27 mouse cellular contexts compared by ENCODE assay signal in the genomic region with DNA sequence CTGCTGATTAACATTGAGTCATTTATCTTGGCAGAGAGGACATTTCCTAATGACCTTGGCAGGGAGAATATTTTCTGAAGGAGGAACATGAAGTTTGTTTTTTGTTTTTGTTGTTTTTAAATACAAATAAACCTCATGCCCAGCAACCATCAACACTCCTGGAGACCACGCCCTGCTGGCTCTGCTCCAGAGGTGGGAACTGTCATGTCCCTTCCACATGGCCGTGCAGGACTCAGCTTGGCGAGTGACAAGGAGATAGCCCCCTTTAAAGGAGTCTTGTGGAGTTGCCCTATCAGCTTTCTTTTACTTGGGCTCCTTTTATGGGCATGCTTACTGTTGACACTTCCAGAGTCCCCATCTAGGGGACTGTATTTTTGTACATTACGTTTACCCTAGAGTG.
DNase-seq lines count a peak whose midpoint lies in the region; ATAC-seq and TF ChIP-seq lines count a peak whose summit lies in the region.
"Had no signal": no experiment of that assay in that cellular context is flagged by ENCODE, and none has a peak within 500 bp of the region (broad histone marks: within the 10 kb centered on the region; RNA-seq: fewer than 3 reads in every experiment).

No protein-coding gene starts in this region.

- no peaks in the 10 kb centered on the region for H3K4me1 ChIP-seq in lung, adult 2 months (ENCODE audit: control insufficient read depth, insufficient read depth, low read length)
- H3K4me1 ChIP-seq in midbrain, embryonic 11.5 days (ENCODE audit: control insufficient read depth, insufficient read depth, low read length): no peaks in the 10 kb centered on the region
- no peaks in the 10 kb centered on the region for H3K4me1 ChIP-seq in midbrain, embryonic 15.5 days

- intact Hi-C loops in heart, postnatal 25 days (cut with DNase I): no loop called here

- no peak for TF ChIP-seq POLR2A in lung, adult 2 months (IDR thresholded peaks at IDR 0.05; ENCODE audit: borderline replicate concordance, extremely low read depth, low read depth, low read length)

- no peaks in the 10 kb centered on the region for H3K36me3 ChIP-seq in midbrain, embryonic 11.5 days (ENCODE audit: control insufficient read depth, insufficient read depth, low read length)
- H3K36me3 ChIP-seq in midbrain, embryonic 15.5 days (replicated peaks): no peaks in the 10 kb centered on the region
- H3K36me3 ChIP-seq: embryonic facial prominence, embryonic 10.5 days; embryonic facial prominence, embryonic 13.5 days; forebrain, embryonic 12.5 days; forebrain, embryonic 15.5 days; heart, embryonic 13.5 days; hindbrain, embryonic 10.5 days; hindbrain, embryonic 13.5 days; intestine, embryonic 15.5 days had no signal

- 58% methylated on average over 4 of the region's 4 CpGs for WGBS in lung, adult 2 months
- WGBS in midbrain, embryonic 11.5 days: 87% methylated on average over 4 of the region's 4 CpGs
- WGBS in midbrain, embryonic 15.5 days: 85% methylated on average over 4 of the region's 4 CpGs

- no peak overlapping the region for H3K4me3 ChIP-seq in lung, adult 2 months (replicated peaks; ENCODE audit: extremely low read depth, low read depth, low read length)
- H3K4me3 ChIP-seq in midbrain, embryonic 11.5 days (ENCODE audit: low read depth, low read length): no peak overlapping the region
- no peak overlapping the region for H3K4me3 ChIP-seq in midbrain, embryonic 15.5 days
- H3K4me3 ChIP-seq: embryonic facial prominence, embryonic 10.5 days; embryonic facial prominence, embryonic 13.5 days; erythroblast, embryonic 14.5 days; forebrain, embryonic 12.5 days; forebrain, embryonic 15.5 days; heart, adult 2 months; heart, embryonic 13.5 days; hindbrain, embryonic 10.5 days; hindbrain, embryonic 13.5 days; intestine, embryonic 15.5 days had no signal

- no peak overlapping the region for H3K9ac ChIP-seq in midbrain, embryonic 11.5 days (ENCODE audit: low read length)
- H3K9ac ChIP-seq in midbrain, embryonic 15.5 days: no peak overlapping the region
- H3K9ac ChIP-seq: embryonic facial prominence, embryonic 13.5 days; forebrain, embryonic 12.5 days; forebrain, embryonic 15.5 days; heart, embryonic 13.5 days; hindbrain, embryonic 13.5 days; intestine, embryonic 15.5 days had no signal

- no peak overlapping the region for H3K4me2 ChIP-seq in midbrain, embryonic 11.5 days
- H3K4me2 ChIP-seq in midbrain, embryonic 15.5 days: no peak overlapping the region
- H3K4me2 ChIP-seq: embryonic facial prominence, embryonic 13.5 days; forebrain, embryonic 12.5 days; forebrain, embryonic 15.5 days; heart, embryonic 13.5 days; hindbrain, embryonic 13.5 days; intestine, embryonic 15.5 days had no signal

- ATAC-seq in midbrain, embryonic 11.5 days (ENCODE audit: low FRiP score): no peak
- no peak for ATAC-seq in midbrain, embryonic 15.5 days (replicated peaks)
- no peak for ATAC-seq in activated CD4-positive, CD25-positive, alpha-beta regulatory T cell, adult 4 months
- ATAC-seq: forebrain, embryonic 15.5 days; hindbrain, embryonic 16.5 days; intestine, embryonic 15.5 days; Patski had no signal

- H3K27ac ChIP-seq in midbrain, embryonic 11.5 days (ENCODE audit: low read depth, low read length): no peak overlapping the region
- H3K27ac ChIP-seq in midbrain, embryonic 15.5 days: no peak overlapping the region
- H3K27ac ChIP-seq: embryonic facial prominence, embryonic 10.5 days; embryonic facial prominence, embryonic 13.5 days; forebrain, embryonic 12.5 days; forebrain, embryonic 15.5 days; heart, adult 2 months; heart, embryonic 13.5 days; hindbrain, embryonic 10.5 days; hindbrain, embryonic 13.5 days; intestine, embryonic 15.5 days had no signal

- no peak for TF ChIP-seq CTCF in lung, adult 2 months (IDR thresholded peaks at IDR 0.05; ENCODE audit: insufficient read depth, low read length)

- peak; percentile 79 for DNase-seq in heart, adult 11 months
- no peak for DNase-seq in heart, postnatal 25 days (ENCODE audit: low spot score)
- peak; percentile 43 for DNase-seq in lung, postnatal 10 days
- no peak for DNase-seq in lung, adult 2 months
- DNase-seq in midbrain, embryonic 11.5 days (ENCODE audit: low spot score, missing footprints): peak; percentile 28
- no peak for DNase-seq in adrenal gland, postnatal 4 days (ENCODE audit: low spot score in 2 of 2)
- DNase-seq: adrenal gland, adult 2 months; adrenal gland, postnatal 14 days; cerebellum, adult 2 months; cerebellum, adult 9-11 months; cerebellum, postnatal 25 days; gastrocnemius, postnatal 25 days; heart, adult 2 months; heart, postnatal 14 days had no signal

- H3K9me3 ChIP-seq in midbrain, embryonic 11.5 days (ENCODE audit: control insufficient read depth, low read length): no peaks in the 10 kb centered on the region
- no peaks in the 10 kb centered on the region for H3K9me3 ChIP-seq in midbrain, embryonic 15.5 days
- H3K9me3 ChIP-seq: embryonic facial prominence, embryonic 10.5 days; embryonic facial prominence, embryonic 13.5 days; forebrain, embryonic 12.5 days; forebrain, embryonic 15.5 days; hindbrain, embryonic 10.5 days; hindbrain, embryonic 13.5 days; intestine, embryonic 15.5 days had no signal

- H3K27me3 ChIP-seq in midbrain, embryonic 11.5 days (ENCODE audit: control insufficient read depth, insufficient read depth, low read length): no peaks in the 10 kb centered on the region
- H3K27me3 ChIP-seq in midbrain, embryonic 15.5 days (replicated peaks): no peaks in the 10 kb centered on the region
- H3K27me3 ChIP-seq: embryonic facial prominence, embryonic 13.5 days; forebrain, embryonic 12.5 days; forebrain, embryonic 15.5 days; heart, embryonic 13.5 days; hindbrain, embryonic 13.5 days; intestine, embryonic 15.5 days; Patski had no signal

Comparison
In these comparisons a context has a peak if more than half of its experiments do, and no peak if none do; other contexts are left out.
1. DNase-seq: peak in heart, adult 11 months (single experiment), lung, postnatal 10 days (single experiment) and midbrain, embryonic 11.5 days (single experiment); none in heart, postnatal 25 days (single experiment), lung, adult 2 months (single experiment) and adrenal gland, postnatal 4 days (0 of 2).